Mouse (Mus musculus) G1E (cell line): ENCODE measurements at regions not wholly inside any gene's neighbourhood (a gene's known extent, or its start where the extent isn't known, plus 50 kb on each side); places are given as distances from the start of the nearest gene placed in this dataset.
"Not testable (repeated sequence)": the region's sequence is repeated elsewhere in the genome, so short reads cannot be mapped to it uniquely, and the experiment has no call there.

ENCODE experiments used
- ATAC-seq: 2 replicates; pipeline ENCODE4 v1.8.0; 2016; ENCODE audit warnings: mild to moderate bottlenecking; ENCODE audit not compliant: insufficient number of reproducible peaks, poor library complexity, low FRiP score, severe bottlenecking; ENCODE audit errors: extremely low read depth
- DNase-seq: peaks from one replicate; pipeline ENCODE4 v3.0.0; 2012; ENCODE audit warnings: low spot score
- H3K27me3 ChIP-seq: 2 replicates; pipeline ENCODE4 v1.6.1; 2012; ENCODE audit warnings: mild to moderate bottlenecking, low read length, inconsistent platforms; ENCODE audit not compliant: insufficient read depth
- H3K36me3 ChIP-seq: replicated peaks from 2 replicates; pipeline ENCODE3; 2012; ENCODE audit warnings: mild to moderate bottlenecking, inconsistent platforms
- H3K4me1 ChIP-seq: 2 replicates; pipeline ENCODE4 v1.6.1; 2012; ENCODE audit warnings: low read depth, low read length, inconsistent platforms, mixed read lengths; ENCODE audit not compliant: insufficient read depth
- H3K4me3 ChIP-seq: 2 replicates; pipeline ENCODE4 v1.5.1; 2012; ENCODE audit warnings: low read depth, mild to moderate bottlenecking, inconsistent platforms, low read length, moderate library complexity, mixed read lengths
- H3K9me3 ChIP-seq: replicated peaks from 2 replicates; pipeline ENCODE4 v1.6.1; 2012; ENCODE audit warnings: inconsistent platforms
- CTCF ChIP-seq: IDR thresholded peaks from 2 replicates; pipeline ENCODE4 v1.5.1; 2012; ENCODE audit warnings: low read depth, low read length, inconsistent platforms, mixed read lengths
- GATA1 ChIP-seq: IDR thresholded peaks from 2 replicates; pipeline ENCODE4 v1.6.1; 2012; ENCODE audit warnings: borderline replicate concordance, low read length, inconsistent platforms, mixed read lengths
- GATA2 ChIP-seq: IDR thresholded peaks from 2 replicates; pipeline ENCODE4 v1.6.1; 2012; ENCODE audit warnings: low read depth, low read length, inconsistent platforms, borderline replicate concordance
- POLR2AphosphoS5 ChIP-seq: IDR thresholded peaks from 2 replicates; pipeline ENCODE4 v1.6.1; 2012; ENCODE audit warnings: low read depth, low read length, inconsistent platforms; ENCODE audit not compliant: insufficient replicate concordance
- TAL1 ChIP-seq: conservative IDR thresholded peaks from 2 replicates; pipeline ENCODE4 v1.6.1; 2012; ENCODE audit warnings: low read depth, low read length, inconsistent platforms, mixed read lengths

DNA sequence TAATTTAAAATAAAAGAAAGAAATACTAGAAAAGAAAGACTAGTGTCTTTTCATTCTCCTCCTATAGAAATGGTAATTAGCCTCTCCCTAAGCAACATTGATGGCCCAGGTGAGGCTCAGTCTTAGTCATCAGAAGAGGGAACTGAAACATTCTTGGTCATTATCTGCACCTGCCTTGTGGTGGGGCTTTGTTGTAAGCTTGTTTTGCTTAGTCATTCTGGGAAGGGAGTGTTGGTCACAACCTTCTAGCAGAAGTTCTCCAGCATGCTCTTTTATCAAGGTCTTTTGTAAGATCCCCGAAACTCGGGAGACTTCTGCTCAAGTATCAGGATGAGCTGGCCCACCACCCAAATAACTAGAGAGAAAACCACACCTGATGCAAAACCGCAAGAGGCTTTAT, 870.9 kb upstream of the Foxg1 start:
- ATAC-seq (peak; percentile 87), DNase-seq (peak; percentile 17)
- no peak for TF ChIP-seq GATA2
- TF ChIP-seq POLR2AphosphoS5: no peak
- TF ChIP-seq CTCF: no peak
- TF ChIP-seq TAL1: no peak; the same call in 1 of the 2 replicates
- TF ChIP-seq GATA1: no peak
- H3K36me3 ChIP-seq: no peaks in the 10 kb centered on the region
- peaks cover 17% of the 10 kb centered on the region for H3K4me1 ChIP-seq
- no peaks in the 10 kb centered on the region for H3K27me3 ChIP-seq
- no peak overlapping the region for H3K4me3 ChIP-seq
- peaks cover 5% of the 10 kb centered on the region for H3K9me3 ChIP-seq

- no peak for TF ChIP-seq TAL1
- no peak for TF ChIP-seq CTCF
- TF ChIP-seq GATA1: no peak
- no peak for TF ChIP-seq GATA2
- no peak for TF ChIP-seq POLR2AphosphoS5
- Histone ChIP-seq H3K9me3 (peaks cover 5% of the 10 kb centered on the region), H3K27me3 (no peaks in the 10 kb centered on the region), H3K36me3 (no peaks in the 10 kb centered on the region), H3K4me1 (peaks cover 17% of the 10 kb centered on the region), H3K4me3 (no peak overlapping the region)
- no peak for DNase-seq
- no peak for ATAC-seq
Observed at GRCm38 (mm10) chr12:48512259-48512658, 870.2 kb upstream of the Foxg1 start.

GRCm38 (mm10) chr12:48521996-48522395, 860.5 kb upstream of the Foxg1 start:
- DNase-seq: no peak
- H3K27me3 ChIP-seq: no peaks in the 10 kb centered on the region
- H3K9me3 ChIP-seq: no peaks in the 10 kb centered on the region
- no peak overlapping the region for H3K4me3 ChIP-seq
- no peaks in the 10 kb centered on the region for H3K36me3 ChIP-seq
- H3K4me1 ChIP-seq: no peaks in the 10 kb centered on the region
- ATAC-seq: no peak
- no peak for TF ChIP-seq TAL1
- TF ChIP-seq GATA2: no peak
- no peak for TF ChIP-seq CTCF
- no peak for TF ChIP-seq GATA1
- TF ChIP-seq POLR2AphosphoS5: no peak

- H3K4me3 ChIP-seq, H3K4me1 ChIP-seq, H3K36me3 ChIP-seq, DNase-seq, H3K27me3 ChIP-seq, H3K9me3 ChIP-seq: not testable (repeated sequence)
- 0 out of 2 replicates have a peak, but pooled peaks have one; percentile 28 for ATAC-seq
Observed at GRCm38 (mm10) chr12:48559690-48560089, 822.8 kb upstream of the Foxg1 start.

DNA sequence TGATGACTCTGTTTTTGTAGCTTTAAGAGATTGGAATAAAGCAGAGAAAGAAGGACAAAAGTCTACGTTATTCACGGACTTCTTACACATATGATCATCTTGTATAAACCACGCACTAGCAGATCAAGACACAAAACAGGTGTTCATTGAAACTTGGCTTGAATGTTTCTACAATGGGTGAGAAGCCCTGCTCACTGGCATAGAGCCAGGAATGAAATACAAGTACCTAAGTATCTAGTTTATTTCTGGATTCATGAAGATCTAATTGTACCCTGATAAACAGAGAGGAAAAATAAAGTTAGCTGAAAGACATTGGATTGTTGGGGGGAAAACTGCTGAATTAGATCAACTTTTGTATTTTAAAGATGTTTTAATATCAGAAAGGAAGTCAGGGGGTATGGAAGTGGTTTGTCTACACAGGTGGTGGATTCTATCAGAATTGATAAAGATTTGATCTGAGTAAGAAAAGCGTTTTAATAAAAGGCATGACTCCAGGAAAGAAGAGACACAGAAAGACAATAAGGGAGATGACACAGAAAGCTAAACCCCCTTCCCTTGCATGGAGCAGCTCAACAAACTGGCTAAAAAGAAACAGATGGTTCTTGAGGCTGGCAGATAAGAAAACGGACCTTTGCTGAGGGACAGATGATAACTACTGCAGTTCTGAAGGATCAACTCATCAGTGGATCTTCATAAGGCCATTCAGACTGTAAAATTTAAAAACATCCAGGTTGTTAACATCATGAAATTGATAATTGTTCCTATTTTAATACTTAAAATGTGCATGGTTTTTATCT, 777.9 kb upstream of the Foxg1 start:
- TF ChIP-seq GATA1 (no peak), GATA2 (0 out of 2 replicates have a peak, but pooled peaks have one; percentile 44), CTCF (no peak), POLR2AphosphoS5 (no peak), TAL1 (peak; percentile 95)
- H3K27me3 ChIP-seq: no peaks in the 10 kb centered on the region
- ATAC-seq (peak; percentile 95), DNase-seq (peak; percentile 37)
- H3K36me3 ChIP-seq: no peaks in the 10 kb centered on the region
- H3K4me3 ChIP-seq: no peak overlapping the region
- peaks cover 3% of the 10 kb centered on the region for H3K9me3 ChIP-seq
- H3K4me1 ChIP-seq: peaks cover 39% of the 10 kb centered on the region

GRCm38 (mm10) chr12:48605423-48605822, 777.0 kb upstream of the Foxg1 start:
- DNase-seq (no peak), ATAC-seq (no peak)
- H3K4me3 ChIP-seq: no peak overlapping the region
- H3K36me3 ChIP-seq: no peaks in the 10 kb centered on the region
- no peaks in the 10 kb centered on the region for H3K27me3 ChIP-seq
- peaks cover 3% of the 10 kb centered on the region for H3K9me3 ChIP-seq
- TF ChIP-seq POLR2AphosphoS5: no peak
- TF ChIP-seq GATA1: no peak
- TF ChIP-seq GATA2: no peak
- TF ChIP-seq TAL1: no peak
- no peak for TF ChIP-seq CTCF
- H3K4me1 ChIP-seq: peaks cover 39% of the 10 kb centered on the region
